23 mouse cellular contexts compared by ENCODE assay signal in the genomic region with DNA sequence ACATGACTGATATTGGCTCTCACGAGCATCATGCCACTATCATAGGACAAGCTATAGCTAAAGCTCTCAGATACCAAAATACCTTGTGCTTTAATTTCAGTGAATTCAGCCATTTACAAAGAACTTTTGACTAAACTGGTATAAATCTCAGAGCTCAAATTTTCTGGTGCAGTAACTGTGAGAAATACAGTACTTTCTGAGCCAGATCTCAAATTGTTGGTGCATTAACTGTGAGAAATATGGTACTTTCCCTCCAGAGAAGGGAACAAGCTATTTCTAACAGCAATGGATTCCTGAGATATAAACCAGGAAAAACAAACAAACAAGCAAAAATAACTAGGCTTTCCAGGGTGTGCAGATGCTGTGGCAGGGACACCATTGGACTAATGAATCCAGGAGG.
DNase-seq lines count a peak whose midpoint lies in the region; ATAC-seq and TF ChIP-seq lines count a peak whose summit lies in the region.
"Had no signal": no experiment of that assay in that cellular context is flagged by ENCODE, and none has a peak within 500 bp of the region (broad histone marks: within the 10 kb centered on the region; RNA-seq: fewer than 3 reads in every experiment).

No protein-coding gene starts in this region.

- dilution Hi-C loops in CH12.LX (cut with MboI; ENCODE audit: extremely low pct_ligation_motif_present, extremely low pct_unique_long_range_greater_than_20kb, low sequenced_read_pairs), result no loop called here

- DNase-seq in liver, adult 2 months (ENCODE audit: extremely low read depth, low read depth, low spot score), result peak; percentile 7
- no peak for DNase-seq in liver, embryonic 11.5 days (ENCODE audit: low spot score)
- DNase-seq in testis, postnatal 10 days (ENCODE audit: low spot score), result peak; percentile 19
- DNase-seq in testis, postnatal 14 days (ENCODE audit: low spot score), result no peak
- no peak for DNase-seq in CH12.LX (ENCODE audit: extremely low read depth)
- DNase-seq in adipocyte (ENCODE audit: low spot score), result peak; percentile 4
- DNase-seq in cerebellum, postnatal 10 days, result no peak
- DNase-seq in left cerebral cortex, postnatal 36 days (ENCODE audit: low spot score in 2 of 2), result no peak
- DNase-seq: adrenal gland, adult 2 months; adrenal gland, adult 8-10 months; adrenal gland, postnatal 10 days; adrenal gland, postnatal 14 days; adrenal gland, postnatal 25 days; adrenal gland, postnatal 36 days; B cell, adult 2 months; cerebellum, adult 11 months; cerebellum, adult 11-12 months; cerebellum, adult 18-20 months; cerebellum, adult 2 months had no signal

- no peaks in the 10 kb centered on the region for H3K4me1 ChIP-seq in liver, adult 2 months (ENCODE audit: control insufficient read depth, insufficient read depth, low read length)
- H3K4me1 ChIP-seq in liver, embryonic 11.5 days (replicated peaks; ENCODE audit: control insufficient read depth, insufficient read depth, low read length), result no peaks in the 10 kb centered on the region
- H3K4me1 ChIP-seq in CH12.LX (ENCODE audit: control insufficient read depth in 1 of 2, insufficient read depth in 2 of 2), result no peaks in the 10 kb centered on the region

- TF ChIP-seq CTCF in liver, adult 2 months (IDR thresholded peaks at IDR 0.05; ENCODE audit: low read depth, low read length), result no peak
- TF ChIP-seq CTCF in CH12.LX (conservative IDR thresholded peaks at IDR 0.05 in 1 of 2, IDR thresholded peaks at IDR 0.05 in 1 of 2; ENCODE audit: low read depth in 2 of 2, low read length in 2 of 2), result no peak

- no peaks in the 10 kb centered on the region for H3K27me3 ChIP-seq in liver, adult 2 months (ENCODE audit: control insufficient read depth, insufficient read depth, low read length)
- H3K27me3 ChIP-seq in liver, embryonic 11.5 days (replicated peaks; ENCODE audit: control insufficient read depth, insufficient read depth, low read length), result no peaks in the 10 kb centered on the region
- H3K27me3 ChIP-seq in CH12.LX (replicated peaks), result peaks cover 5% of the 10 kb centered on the region

- ATAC-seq in liver, embryonic 11.5 days (replicated peaks; ENCODE audit: low FRiP score), result no peak
- ATAC-seq: activated CD4-positive, CD25-positive, alpha-beta regulatory T cell, adult 4 months; CD4-positive, CD25-positive, alpha-beta regulatory T cell, adult 4 months; Patski had no signal

- in situ Hi-C loops in CH12.LX (cut with MboI; ENCODE audit: low pct_ligation_motif_present, low pct_unique_long_range_greater_than_20kb, low sequenced_read_pairs), result no loop called here

- no peaks in the 10 kb centered on the region for H3K9me3 ChIP-seq in liver, embryonic 11.5 days (ENCODE audit: control insufficient read depth, low read length)
- H3K9me3 ChIP-seq in CH12.LX (replicated peaks; ENCODE audit: low read length), result peaks cover 2% of the 10 kb centered on the region
- H3K9me3 ChIP-seq: G1E had no signal

- H3K9ac ChIP-seq in liver, adult 2 months (ENCODE audit: low read depth, low read length), result no peak overlapping the region
- no peak overlapping the region for H3K9ac ChIP-seq in liver, embryonic 11.5 days (ENCODE audit: low read depth, low read length)
- H3K9ac ChIP-seq in CH12.LX (ENCODE audit: insufficient read depth, low read depth), result no peak overlapping the region

- no peak overlapping the region for H3K4me3 ChIP-seq in liver, adult 2 months (ENCODE audit: insufficient read depth, low read depth, low read length)
- no peak overlapping the region for H3K4me3 ChIP-seq in liver, embryonic 11.5 days (ENCODE audit: low read depth, low read length)
- H3K4me3 ChIP-seq in CH12.LX (replicated peaks in 1 of 3; ENCODE audit: low read depth in 2 of 3, low read length in 2 of 3, poor library complexity in 1 of 3), result no peak overlapping the region

- no peak for TF ChIP-seq EP300 in CH12.LX (IDR thresholded peaks at IDR 0.05; ENCODE audit: low read length)

- no peaks in the 10 kb centered on the region for H3K79me2 ChIP-seq in liver, adult 2 months (ENCODE audit: control insufficient read depth, insufficient read depth, low read length)
- H3K79me2 ChIP-seq in CH12.LX (replicated peaks; ENCODE audit: control insufficient read depth, extremely low read depth, insufficient read depth, poor library complexity, severe bottlenecking), result no peaks in the 10 kb centered on the region

- intact Hi-C loops in left cerebral cortex, postnatal 36 days (cut with DNase I), result no loop called here

- no peak for TF ChIP-seq POLR2A in liver, adult 2 months (IDR thresholded peaks at IDR 0.05; ENCODE audit: extremely low read depth, insufficient read depth, low read length)
- no peak for TF ChIP-seq POLR2A in CH12.LX (IDR thresholded peaks at IDR 0.05; ENCODE audit: low read depth, low read length)

- no peaks in the 10 kb centered on the region for H3K36me3 ChIP-seq in liver, adult 2 months (ENCODE audit: control insufficient read depth, insufficient read depth, low read length)
- no peaks in the 10 kb centered on the region for H3K36me3 ChIP-seq in liver, embryonic 11.5 days (ENCODE audit: control insufficient read depth, insufficient read depth, low read length)
- H3K36me3 ChIP-seq in CH12.LX (replicated peaks in 1 of 2; ENCODE audit: control insufficient read depth in 1 of 2, insufficient read depth in 1 of 2, low read length in 1 of 2), result no peaks in the 10 kb centered on the region
- H3K36me3 ChIP-seq: G1E had no signal

- no peak overlapping the region for H3K27ac ChIP-seq in liver, adult 2 months (replicated peaks; ENCODE audit: insufficient read depth, low read depth, low read length)
- no peak overlapping the region for H3K27ac ChIP-seq in liver, embryonic 11.5 days (ENCODE audit: low read depth, low read length)
- no peak overlapping the region for H3K27ac ChIP-seq in CH12.LX (ENCODE audit: insufficient read depth, low read depth)

- TF ChIP-seq RAD21 in CH12.LX (IDR thresholded peaks at IDR 0.05; ENCODE audit: low read depth, low read length), result no peak

- WGBS in liver, adult 2 months, result 100% methylated on average over 1 of the region's 1 CpGs
- WGBS in liver, embryonic 11.5 days, result 71% methylated on average over 1 of the region's 1 CpGs

- H3K4me2 ChIP-seq in liver, embryonic 11.5 days, result no peak overlapping the region
- H3K4me2 ChIP-seq in CH12.LX (ENCODE audit: insufficient read depth, low read depth, poor library complexity, severe bottlenecking), result no peak overlapping the region

TF ChIP-seq in CH12.LX, 34 proteins besides CTCF, POLR2A, EP300 and RAD21:
- TF ChIP-seq USF1 (IDR thresholded peaks at IDR 0.05; ENCODE audit: low read depth, low read length) (no peak), MXI1 (IDR thresholded peaks at IDR 0.05; ENCODE audit: low read depth, low read length) (peak; percentile 94)

Comparison
In these comparisons a context has a peak if more than half of its experiments do, and no peak if none do; other contexts are left out.
1. DNase-seq: peak in liver, adult 2 months (single experiment), testis, postnatal 10 days (single experiment) and adipocyte (single experiment); none in liver, embryonic 11.5 days (single experiment), testis, postnatal 14 days (single experiment), CH12.LX (single experiment), cerebellum, postnatal 10 days (0 of 2) and left cerebral cortex, postnatal 36 days (0 of 2).